Mouse (Mus musculus) brain, embryonic 14.5 days (tissue): ENCODE measurements at regions not wholly inside any gene's neighbourhood (a gene's known extent, or its start where the extent isn't known, plus 50 kb on each side); places are given as distances from the start of the nearest gene placed in this dataset.

Experiments used
- CTCF ChIP-seq: fragments of 200-500 bp; IDR thresholded peaks from 2 replicates; pipeline ENCODE4 v1.5.1; 2012; ENCODE audit warnings: inconsistent platforms, mild to moderate bottlenecking, moderate library complexity, borderline replicate concordance; ENCODE audit not compliant: insufficient read depth, insufficient read length; ENCODE audit errors: extremely low read depth
- POLR2A ChIP-seq: fragments of 200-500 bp; IDR thresholded peaks from 2 replicates; pipeline ENCODE4 v1.6.1; 2012; ENCODE audit warnings: mild to moderate bottlenecking, inconsistent platforms, borderline replicate concordance; ENCODE audit not compliant: poor library complexity, insufficient read depth, insufficient read length, severe bottlenecking; ENCODE audit errors: extremely low read depth

DNA sequence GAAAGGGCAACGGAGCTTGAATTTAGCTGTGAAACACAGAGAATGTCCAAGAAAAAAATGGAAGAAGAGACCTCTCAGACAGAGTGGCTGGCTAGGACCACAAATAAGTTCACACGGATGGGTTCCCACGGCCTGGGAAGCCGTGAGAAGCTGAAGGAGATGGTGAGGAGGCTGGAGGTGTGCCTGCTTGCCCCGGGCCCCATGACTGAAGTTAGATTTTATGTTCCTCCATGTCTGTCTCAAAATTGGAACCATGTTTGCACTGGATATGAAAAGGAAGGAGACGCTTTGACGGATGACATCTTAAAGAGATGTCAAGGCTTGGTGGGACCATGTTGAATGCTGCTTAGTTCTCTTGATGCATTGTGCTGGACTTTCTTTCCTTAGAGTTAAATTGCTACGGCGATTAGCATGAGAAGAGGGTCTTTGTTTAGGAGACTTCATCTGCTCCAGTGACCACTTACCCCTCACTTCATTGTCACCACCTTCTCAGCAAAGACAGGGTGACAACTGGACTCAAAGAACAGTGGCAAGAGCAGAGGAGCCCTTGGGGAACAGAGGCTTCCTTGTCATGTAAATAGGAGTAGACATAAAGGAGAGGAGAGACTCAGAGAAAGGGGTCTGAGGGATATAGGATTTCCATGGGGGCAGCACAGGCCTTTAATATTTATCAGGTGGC lies 407.4 kb upstream of the Intu start:
- no peak for TF ChIP-seq CTCF
- TF ChIP-seq POLR2A: no peak
